Mouse (Mus musculus) testis, adult 2 months (tissue): ENCODE measurements around the gene Trappc2l.
A peak's percentile ranks its signal among the peaks of the same experiment; 100 is the strongest.

ENCODE experiments used
- CTCF ChIP-seq: fragments of 200-500 bp; IDR thresholded peaks from 2 replicates; pipeline ENCODE4 v1.5.1; 2012; ENCODE audit warnings: low read depth, mild to moderate bottlenecking, inconsistent platforms, low read length, moderate library complexity; ENCODE audit not compliant: control insufficient read depth, insufficient read depth, insufficient replicate concordance
- POLR2A ChIP-seq: fragments of 200-500 bp; IDR thresholded peaks from 2 replicates; pipeline ENCODE4 v1.6.1; 2012; ENCODE audit warnings: low read depth, mild to moderate bottlenecking, inconsistent platforms, low read length, moderate library complexity; ENCODE audit not compliant: control insufficient read depth

- TF ChIP-seq CTCF (no peak), POLR2A (peak; percentile 82; the same call in 1 of the 2 replicates)
These were observed at the start of gene Trappc2l, which contains the start of gene Galns for GRCm38 (mm10) chr8:122611295-122612133.
